Mouse (Mus musculus) T-helper 17 cell (primary cell): ENCODE data around the gene Mtcl1.

ENCODE experiments used
- in situ Hi-C, 2 experiments: fragments of 300-600 bp; cut with MboI, MseI; formaldehyde crosslinking; loops; 1 replicate in 1 of 2; 2 replicates in 1 of 2; pipeline ENCODE4 v1.15.1; 2025; ENCODE audit warnings: high pct_unique_total_duplicates in 2 of 2

Gene Mtcl1

DNA sequence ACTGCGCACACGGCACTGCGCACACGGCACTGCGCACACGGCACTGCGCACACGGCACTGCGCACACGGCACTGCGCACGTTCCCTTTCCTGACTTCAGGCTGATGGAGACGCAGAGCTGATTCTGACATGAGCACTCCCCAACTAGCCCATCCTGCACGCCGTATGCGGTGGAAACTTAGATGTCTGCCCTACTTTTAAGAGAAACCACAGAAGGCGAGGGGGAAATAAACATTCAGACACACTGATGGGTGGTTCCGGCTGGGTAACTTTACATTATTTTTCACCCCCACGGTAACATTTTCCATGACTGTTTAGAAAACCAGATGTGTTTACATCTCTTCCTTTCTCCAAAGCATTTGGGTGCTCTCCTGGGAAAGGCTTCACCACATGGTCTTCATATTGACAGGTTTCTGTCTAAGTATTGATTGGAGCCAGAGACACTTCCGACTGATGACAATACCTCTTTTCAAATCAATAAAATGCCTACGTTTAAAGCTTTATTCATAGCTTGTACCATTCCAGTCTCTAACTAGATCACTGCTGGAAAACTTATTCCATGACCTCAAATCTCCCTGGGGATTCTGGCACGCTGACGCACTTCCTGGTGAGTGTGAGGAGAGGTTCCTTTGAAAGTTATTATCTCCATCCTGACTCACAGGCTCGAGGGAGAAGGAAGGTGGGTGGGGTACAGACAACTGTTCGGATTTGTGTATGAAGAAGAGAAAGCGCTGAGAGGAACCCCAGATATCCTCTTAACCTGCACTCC is 84.8 kb downstream of the Mtcl1 start:
- in situ Hi-C loops: no loop called here

DNA sequence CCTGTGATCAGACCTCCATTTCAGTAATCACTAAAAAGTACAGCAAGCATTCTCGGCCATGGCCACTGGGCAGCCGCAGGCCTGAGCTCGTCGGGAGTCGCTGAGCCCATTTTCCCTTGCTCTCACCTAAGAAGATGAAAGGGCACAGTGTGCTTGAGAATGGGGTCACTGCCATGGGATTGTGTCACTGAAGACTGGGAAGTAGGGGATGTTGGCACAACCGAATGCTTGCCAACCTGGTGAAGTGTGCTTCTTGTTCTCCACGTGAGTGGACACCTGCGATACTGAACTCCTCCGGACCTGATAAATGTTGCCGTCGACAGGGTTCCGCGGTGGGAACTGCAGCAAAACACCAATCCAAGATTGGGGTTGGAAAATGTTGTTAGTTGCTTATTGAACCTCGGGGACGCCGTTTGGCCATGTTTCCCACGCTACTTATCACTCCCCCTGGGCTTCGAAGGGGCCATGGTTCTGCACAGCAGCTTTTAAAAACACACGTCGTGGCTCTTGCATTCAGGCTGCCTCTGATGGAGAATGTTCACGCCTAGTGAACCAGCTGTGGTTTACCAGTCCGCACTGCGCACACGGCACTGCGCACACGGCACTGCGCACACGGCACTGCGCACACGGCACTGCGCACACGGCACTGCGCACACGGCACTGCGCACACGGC is 85.6 kb downstream of the Mtcl1 start:
- in situ Hi-C loops: no loop called here

DNA sequence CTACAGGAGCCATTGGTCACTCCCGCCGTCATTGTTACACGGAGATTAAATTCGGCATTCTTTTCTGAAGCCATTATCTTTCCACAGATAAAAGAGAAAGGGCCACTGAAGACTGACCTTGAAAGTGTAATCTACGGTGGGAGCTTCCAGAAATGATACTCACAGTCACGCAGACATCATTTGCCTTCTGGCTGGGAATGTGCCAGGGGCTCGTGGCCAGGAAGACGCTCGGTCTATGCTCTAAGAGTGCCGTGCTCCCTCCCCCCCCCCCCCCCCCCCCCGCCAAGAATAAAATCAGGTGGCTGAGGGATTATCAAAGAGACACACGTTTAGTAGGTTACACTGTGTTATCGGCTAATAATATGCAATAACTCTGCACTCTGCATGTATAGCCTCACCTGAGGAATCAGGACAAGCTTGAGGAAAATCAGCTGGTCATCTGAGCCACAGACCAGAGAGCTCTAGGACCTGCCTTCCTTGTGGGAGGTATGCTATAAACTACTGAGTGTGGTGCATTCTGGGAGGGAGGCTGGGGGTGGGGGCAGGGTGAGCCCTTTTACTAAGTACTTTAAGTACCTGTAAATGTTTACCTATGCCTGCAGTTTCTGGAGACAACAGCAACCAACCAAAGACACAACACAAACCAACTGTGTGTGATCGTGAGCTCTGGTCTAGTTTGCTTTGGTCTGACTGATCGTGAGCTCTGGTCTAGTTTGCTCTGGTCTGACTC is 87.1 kb downstream of the Mtcl1 start:
- in situ Hi-C loops: no loop called here

- in situ Hi-C loops: loop anchor here in 1 of 2 experiments (10.0 kb wide), 1 partner anchor 1876 kb away; no protein-coding TSS in a partner anchor
Observed at GRCm38 (mm10) chr17:66358026-66358978, 91.2 kb downstream of the Mtcl1 start.

DNA sequence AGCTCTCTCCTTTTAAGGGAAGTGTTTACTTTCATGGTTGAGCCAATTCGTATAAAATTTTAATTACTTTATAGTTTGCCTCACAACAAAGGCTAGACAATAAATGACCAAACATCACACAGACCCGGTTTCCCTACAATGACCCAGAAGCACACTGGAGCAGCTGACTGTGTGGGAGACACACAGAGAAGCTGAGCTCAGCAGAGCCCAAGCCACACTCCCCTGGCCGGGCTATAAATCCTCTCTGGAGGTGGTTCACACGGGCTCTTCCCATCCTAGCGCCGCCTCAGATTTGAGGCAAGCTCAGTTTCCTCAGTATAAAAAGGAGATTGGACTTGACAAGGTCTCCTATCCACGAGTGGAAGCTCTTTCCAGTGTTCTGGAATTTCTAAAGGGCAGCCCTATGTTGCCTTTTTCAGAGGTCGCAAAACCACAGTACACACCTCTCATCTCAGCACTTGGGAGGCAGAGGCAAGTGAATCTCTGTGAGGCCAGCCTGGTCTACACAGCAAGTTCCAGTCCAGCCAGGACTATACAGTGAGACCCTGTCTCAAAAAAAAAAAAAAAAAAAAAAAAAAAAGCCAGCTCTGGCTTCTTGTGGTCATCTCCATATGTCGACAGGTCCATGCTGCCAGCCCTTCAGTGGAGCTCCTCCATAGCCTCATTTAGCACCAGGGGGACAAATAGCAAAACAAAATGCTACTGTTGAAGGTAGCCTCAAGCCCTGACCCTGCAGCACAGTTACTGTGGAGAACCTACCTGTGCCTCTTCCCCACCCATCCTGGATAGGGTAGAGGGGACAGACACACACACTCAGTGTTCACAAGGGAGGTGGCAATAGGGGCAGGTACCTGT is 92.2 kb downstream of the Mtcl1 start:
- in situ Hi-C loops: loop anchor here in 1 of 2 experiments (10.0 kb wide), 1 partner anchor 1877 kb away; no protein-coding TSS in a partner anchor

DNA sequence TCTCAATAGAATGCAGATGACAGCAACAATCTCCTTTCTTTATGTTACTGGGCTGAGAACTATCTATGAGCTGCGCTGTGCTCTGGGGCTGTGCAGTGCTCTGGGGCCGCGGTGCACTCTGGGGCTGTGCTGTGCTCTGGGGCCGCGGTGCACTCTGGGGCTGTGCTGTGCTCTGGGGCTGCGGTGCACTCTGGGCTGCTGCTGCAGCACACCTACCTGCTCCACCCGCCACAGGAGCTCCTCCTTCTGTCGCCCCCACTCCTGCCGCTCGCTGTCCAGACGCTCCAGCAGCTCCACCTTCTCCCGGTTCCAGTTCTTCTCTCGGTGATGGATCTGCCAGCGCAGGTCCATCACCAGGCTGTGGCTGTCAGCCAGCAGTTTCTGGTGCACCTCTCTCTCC is 95.6 kb downstream of the Mtcl1 start:
- in situ Hi-C loops: loop anchor here in 1 of 2 experiments (10.0 kb wide), 1 partner anchor 1881 kb away; no protein-coding TSS in a partner anchor

DNA sequence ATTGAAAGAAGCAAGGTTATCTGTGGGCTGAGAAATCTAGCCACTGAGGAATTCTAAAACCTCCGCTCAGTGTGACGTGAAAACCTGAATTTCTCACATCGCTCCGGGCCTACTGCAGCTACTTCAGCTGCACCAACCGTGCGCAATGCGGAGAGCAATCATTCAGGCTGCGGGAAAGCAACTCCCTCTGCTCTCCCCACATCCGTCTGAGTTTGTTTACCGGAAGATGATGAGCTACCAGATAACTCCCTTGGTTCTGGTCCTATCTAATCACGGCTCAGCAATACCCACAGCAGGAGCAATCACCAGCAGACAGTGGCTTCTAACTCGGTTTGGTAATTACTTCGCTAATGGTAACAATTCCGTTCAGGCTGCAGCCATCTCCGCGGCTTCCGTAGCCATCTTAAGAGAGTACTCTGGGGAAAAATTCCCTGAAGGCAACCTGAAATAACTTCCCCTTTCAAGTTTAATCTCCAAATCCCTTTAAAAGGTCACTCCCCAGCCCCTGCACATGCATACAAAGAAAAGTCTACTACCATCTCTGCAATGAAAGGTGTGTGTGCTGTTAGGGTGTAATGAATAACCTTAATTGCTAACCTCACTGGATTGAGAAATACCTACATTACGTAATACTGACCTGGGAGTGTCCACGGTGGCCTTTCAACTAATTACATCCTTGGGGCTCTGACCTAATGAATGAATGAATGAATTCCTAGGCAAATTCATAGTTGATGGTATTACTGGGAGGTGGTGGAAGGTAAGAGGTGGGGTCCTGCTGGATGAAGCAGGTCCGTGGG is 96.5 kb downstream of the Mtcl1 start:
- in situ Hi-C loops: loop anchor here in 1 of 2 experiments (10.0 kb wide), 1 partner anchor 1882 kb away; no protein-coding TSS in a partner anchor

GRCm38 (mm10) chr17:66352219-66352618 is 97.3 kb downstream of the Mtcl1 start:
- in situ Hi-C loops: loop anchor here in 1 of 2 experiments (10.0 kb wide), 1 partner anchor 1883 kb away; no protein-coding TSS in a partner anchor

GRCm38 (mm10) chr17:66350689-66351088 is 98.9 kb downstream of the Mtcl1 start:
- in situ Hi-C loops: loop anchor here in 1 of 2 experiments (10.0 kb wide), 1 partner anchor 1884 kb away; no protein-coding TSS in a partner anchor

DNA sequence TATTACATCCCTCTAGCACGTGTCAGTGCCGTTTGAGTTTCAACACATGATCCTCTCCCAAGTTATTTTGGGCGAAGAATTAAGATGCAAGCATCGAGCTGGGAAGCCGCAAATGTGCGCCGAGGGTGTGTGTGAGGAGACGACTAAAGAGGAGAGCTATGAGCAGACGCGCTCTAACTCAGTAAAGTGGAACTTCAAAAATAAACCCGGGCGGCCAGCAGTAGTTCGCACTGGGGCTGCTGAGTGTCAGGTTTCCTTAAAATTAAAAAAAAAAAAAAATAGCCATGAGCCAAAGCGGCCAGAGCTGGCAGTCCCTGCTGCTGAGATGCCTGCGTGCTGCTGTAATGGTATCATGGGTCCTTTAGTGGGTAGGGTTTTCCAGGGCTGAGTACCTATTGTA is 99.4 kb downstream of the Mtcl1 start:
- in situ Hi-C loops: loop anchor here in 1 of 2 experiments (10.0 kb wide), 1 partner anchor 1885 kb away; no protein-coding TSS in a partner anchor

GRCm38 (mm10) chr17:66346378-66346777 is 103.2 kb downstream of the Mtcl1 start:
- in situ Hi-C loops: no loop called here

DNA sequence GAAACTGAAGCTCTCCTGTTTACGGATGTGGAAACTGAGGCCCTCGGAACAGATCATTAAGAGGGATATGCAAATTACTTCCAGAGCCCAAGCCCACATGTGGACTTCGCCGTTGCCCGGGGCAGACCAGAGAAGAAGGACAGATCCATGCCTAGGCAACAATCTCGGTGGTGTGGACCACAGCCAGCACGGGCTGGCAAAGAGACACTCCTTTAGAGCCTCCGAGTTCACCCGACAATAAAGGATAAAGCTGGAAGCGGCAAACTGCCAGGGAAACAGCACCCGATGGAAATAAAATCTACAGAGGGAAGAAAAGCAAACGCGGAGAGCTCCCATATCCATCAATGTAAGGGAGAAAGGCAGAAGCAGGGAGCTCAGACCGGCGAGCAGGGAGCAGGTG is 103.9 kb downstream of the Mtcl1 start:
- in situ Hi-C loops: no loop called here

- in situ Hi-C loops: no loop called here
Observed at GRCm38 (mm10) chr17:66342932-66343331, 106.6 kb downstream of the Mtcl1 start.

DNA sequence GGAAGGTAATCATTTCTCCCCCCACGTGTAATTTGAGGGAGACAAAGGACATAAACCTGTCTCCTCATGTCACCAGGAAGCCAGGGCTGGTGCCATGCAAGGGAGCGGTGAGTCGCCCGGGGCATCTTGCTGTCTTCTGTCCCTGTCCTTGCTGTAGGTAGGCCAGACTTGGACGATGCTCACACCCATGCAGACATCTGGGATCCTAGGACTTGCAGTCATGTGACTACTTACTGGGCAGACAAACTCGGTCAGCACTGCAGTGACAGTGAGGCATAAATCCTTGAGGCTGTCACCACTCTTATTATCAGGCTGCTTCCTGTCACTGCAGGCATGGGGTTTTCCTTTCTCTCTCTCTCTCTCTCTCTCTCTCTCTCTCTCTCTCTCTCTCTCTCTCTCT is 107.9 kb downstream of the Mtcl1 start:
- in situ Hi-C loops: no loop called here

- in situ Hi-C loops: no loop called here
Observed at GRCm38 (mm10) chr17:66340798-66341197, 108.8 kb downstream of the Mtcl1 start.

DNA sequence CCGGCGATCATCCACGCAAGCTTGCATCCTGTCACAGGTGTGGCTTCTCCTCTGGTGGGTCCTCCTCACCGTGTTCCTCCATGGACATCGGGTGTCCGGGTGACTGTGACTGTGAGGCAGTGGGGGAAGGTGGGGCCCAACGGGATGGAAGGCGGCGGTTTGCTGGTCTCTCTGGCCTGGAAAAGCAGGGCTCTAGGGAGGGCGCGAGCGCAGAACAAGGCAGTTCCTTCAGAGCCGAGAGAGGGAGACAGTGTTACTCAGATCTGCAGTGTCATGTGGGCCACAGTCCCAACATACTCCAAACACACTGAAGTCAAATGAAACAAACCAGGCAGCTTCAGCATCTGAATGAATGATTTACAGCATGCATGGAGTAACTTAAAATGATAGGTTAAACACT is 111.6 kb downstream of the Mtcl1 start:
- in situ Hi-C loops: no loop called here

- in situ Hi-C loops: no loop called here
Observed at GRCm38 (mm10) chr17:66335568-66335967, 114.0 kb downstream of the Mtcl1 start.

DNA sequence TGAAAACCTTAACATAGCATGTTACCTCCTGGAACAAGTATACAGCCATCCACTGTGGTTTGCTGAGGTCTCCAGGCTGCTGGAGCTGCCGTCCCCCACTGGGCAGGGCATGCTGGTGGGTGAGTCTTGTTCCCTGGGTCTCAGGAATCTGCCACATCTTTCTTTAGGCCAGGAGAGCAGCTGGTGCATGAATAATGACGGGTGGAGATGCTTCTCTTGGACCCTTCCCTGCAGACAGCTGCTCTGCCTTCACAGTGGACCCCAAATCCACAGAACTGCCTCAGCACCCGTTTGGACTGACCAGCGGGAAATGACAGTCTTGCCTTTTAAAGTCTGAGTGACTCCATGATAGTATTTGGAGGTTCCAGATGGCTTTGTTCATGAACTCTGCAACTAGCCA is 114.7 kb downstream of the Mtcl1 start:
- in situ Hi-C loops: no loop called here

GRCm38 (mm10) chr17:66331207-66331606 is 118.3 kb downstream of the Mtcl1 start:
- in situ Hi-C loops: no loop called here
